Mouse (Mus musculus) layer of hippocampus, adult 18-20 months (tissue): ENCODE data around the gene Pheta1. TPM values are rescaled to one million over a fixed set of nuclear protein-coding genes. Genes with fewer than 3 reads are reported as not detected.

Experiments
- DNase-seq, 2 experiments: peaks; one replicate each; pipeline ENCODE4 v3.0.0; 2022; ENCODE audit warnings: low spot score in 2 of 2
- long read RNA-seq: library from polyadenylated mRNA; stranded (forward); transcript quantifications from one replicate; pipeline ENCODE4 v2.0.0, GENCODE M21; 2021
- total RNA-seq, 2 experiments: library from RNA; stranded (reverse); gene quantifications; 2 replicates each; pipeline ENCODE4 v1.2.3; 2021

The Pheta1 gene
- 10 to 100 TPM in 1 of 2 experiments, 1 to 10 TPM in 1; 7.5 to 11.7 TPM for total RNA-seq
- long read RNA-seq, partial matches to known transcripts: 1 of 10 reads
- long read RNA-seq, other reads (novel, unspliced or antisense): 5 of 10 reads

DNA sequence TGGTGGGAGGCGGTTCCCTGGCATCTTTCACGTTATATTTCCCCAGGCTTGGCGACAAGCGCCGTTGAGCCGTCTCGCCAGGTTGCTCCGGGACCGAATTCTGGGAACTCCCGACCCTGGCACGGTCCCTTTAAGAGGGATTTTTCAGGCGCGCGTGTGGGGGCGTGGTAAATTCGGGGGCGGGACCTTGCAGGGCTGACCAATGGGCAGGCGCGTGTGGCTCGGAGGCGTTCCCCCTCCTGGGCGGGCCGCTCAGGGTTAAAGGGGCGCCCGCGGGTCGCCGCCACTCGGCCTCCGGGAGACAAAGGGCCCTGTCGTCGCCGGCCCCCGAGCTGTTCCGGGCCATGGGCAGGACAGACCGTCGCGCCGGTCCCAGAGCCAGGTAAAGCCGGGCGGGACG, at the start of gene Pheta1:
Gene Pheta1 (plus strand): TSS at position 242 of the 400 bp plus-strand sequence.
- DNase-seq: peak; percentile 87 to 93

DNA sequence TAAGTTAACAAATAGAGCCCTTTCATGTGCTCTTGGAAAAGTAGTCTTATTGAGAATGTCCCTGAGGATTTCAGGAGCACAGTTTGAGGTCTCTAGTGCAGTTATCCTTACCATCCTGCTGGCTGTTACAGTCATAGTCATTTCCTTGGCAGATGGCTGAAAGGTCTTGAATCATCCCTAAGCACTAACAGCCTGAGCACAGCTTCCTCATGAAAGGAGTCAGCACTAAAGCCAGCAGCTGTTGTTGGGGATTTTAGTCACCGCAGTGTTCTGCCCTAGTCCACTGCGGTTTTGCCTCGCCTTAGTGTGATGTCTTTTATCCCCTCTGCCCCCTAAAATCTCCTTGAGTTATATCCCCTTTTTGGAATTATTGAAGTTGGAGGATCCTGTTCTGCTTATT, 41.6 kb upstream of the Pheta1 start:
- DNase-seq: peak in 1 of 2 experiments; percentile 39

DNA sequence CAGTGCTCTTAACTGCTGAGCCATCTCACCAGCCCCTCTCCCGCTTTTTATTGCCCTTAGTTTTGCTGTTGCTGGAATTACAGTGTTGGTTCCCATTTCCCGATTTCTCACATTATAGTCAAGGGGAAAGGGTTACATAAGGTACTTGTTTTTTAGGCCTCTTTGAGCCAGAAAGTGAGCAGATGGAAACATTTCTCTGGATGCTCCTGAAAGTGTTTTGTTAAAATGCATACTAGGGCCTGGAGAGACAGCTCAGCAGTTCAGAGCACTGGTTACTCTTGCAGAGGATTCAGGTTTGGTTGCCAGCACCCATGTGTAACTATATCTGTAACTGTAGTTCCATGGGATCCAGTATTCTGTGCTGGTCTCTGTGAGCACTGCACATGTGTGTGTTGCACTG, 40.6 kb upstream of the Pheta1 start:
- DNase-seq: no peak

DNA sequence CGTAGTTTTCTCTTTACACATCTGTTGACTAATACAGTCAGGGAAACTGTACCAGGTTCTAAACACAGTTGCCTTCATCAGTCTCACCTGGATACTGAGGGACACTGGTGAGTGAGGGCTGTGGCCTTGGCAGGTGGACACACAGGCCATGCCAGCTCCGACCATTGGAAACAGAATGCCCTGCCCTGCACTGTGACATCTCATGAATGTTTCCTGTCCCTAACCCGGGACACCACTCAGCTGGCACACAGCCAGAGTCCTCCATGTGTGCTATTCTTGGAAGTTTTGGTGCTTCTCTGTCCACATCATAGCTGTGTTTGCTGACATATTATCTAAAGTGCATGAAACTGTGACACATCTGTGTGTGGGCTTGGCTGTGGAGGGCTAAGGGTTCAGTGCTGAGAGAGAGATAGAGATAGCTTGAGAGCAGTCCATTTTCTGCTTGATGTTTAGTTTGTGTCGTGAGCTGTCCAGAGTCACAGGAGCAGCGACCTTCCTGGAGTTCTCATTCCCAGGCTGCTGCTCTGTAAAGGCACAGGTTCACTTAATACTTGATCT, 39.0 kb upstream of the Pheta1 start:
- no peak for DNase-seq

DNA sequence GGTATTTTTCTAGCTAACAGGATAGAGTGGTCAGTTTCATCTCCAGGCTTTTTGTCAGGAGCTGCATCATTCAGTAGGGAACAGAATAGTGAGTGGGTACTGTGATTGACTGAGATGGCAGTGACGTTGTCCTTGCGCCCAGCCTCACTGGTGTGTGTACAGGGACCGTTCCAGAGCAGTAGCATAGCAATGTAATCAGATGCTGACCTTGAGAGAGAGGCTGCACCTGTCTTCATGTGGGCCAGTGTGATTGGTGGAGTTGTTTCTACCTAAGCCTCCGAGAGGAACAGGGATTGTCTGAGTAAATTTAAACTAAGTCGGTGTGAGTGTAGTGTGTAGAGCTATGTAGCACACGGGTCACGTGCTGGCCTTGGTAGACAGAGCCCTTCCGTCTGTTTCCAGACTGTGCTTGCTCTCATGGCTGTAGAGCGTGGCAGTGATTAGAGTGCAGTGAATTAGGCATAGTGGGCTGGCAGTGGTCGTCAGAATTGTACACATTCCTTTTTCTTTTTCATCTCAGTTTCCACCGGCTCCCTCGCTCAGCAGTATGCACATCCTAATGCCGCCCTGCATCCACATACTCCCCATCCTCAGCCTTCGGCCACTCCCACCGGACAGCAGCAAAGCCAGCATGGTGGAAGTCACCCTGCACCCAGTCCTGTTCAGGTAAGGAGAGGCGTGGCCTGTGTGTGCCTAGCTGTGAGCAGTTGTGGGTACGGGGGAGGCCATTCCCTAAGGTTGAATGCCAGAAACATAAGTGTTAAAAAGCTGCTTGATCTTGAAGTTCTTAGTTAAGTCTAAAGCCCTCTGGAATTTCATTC, 38.2 kb upstream of the Pheta1 start:
- peak in 1 of 2 experiments; percentile 8 for DNase-seq

DNA sequence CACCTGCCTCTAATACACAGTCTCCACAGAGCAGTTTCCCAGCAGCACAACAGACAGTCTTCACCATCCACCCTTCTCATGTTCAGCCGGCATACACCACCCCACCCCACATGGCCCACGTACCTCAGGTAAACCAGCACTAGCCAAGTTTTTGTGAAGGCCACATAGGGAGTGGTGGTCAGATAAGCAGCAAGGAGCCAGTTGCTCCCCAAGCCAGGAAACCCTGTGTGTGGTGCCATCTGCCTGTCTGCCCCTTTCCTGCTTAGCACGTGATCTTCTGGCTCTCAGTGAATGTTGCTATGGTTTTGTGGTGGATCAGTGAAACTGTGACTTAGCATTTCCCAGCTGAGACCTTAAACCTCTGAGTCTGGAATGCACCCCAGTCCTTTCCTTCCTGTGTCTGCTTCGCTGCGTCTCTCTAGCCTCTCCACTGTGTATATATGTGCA, 37.3 kb upstream of the Pheta1 start:
- peak in 1 of 2 experiments; percentile 37 for DNase-seq

DNA sequence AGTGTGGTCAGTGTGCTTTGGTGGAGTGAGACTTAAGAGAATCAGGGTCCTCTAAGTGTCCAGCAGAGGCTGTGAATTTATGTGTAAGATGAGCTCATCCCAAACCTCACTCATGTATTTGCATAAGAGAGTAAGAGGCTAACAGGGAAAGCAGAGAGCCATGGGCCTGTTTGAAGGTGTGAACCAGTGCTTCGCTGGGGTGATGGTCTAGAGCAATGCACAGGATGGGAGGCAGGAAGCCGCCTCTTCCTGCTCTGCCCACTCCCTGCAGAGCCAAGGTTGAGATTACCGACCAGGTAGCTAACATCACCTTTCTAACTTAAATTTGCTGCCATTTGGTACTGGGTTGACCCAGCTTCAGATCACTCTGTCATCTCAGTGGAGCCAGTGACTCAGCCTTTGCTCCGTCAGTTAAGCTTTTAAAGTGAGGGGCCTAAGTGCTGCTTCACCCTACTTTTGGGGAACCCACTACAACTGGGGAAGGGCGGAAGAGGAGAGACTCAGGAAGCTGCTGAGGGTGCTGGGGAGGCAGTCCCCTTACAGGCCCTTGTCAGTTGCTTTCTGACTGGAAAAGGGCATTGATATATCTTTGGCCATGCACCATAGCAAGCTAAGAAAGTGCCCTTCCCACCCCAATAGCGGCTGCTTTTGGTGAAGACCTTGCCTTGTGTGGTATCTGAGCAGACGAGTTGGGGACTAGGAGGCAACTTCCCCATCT, 36.1 kb upstream of the Pheta1 start:
- DNase-seq: no peak

DNA sequence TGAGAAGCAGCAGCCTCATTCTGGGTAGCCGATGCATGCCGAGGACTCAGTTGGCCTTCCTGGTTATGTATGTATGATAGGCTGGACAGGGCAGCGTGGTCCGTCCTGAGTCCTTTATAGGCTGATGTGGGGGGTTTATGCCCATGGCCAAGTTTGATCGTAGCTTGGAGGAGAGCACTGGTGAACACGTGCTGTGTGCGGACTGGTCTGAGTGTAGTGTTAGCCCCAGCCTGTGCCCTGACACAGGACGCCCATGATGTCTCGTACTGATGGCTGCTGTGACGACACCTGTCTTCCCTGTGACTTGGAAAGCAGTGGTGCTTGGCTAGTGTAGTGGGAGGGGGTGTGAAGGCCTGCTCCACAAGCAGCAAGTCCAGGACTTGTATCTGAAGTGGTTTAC, 35.0 kb upstream of the Pheta1 start:
- DNase-seq: no peak

DNA sequence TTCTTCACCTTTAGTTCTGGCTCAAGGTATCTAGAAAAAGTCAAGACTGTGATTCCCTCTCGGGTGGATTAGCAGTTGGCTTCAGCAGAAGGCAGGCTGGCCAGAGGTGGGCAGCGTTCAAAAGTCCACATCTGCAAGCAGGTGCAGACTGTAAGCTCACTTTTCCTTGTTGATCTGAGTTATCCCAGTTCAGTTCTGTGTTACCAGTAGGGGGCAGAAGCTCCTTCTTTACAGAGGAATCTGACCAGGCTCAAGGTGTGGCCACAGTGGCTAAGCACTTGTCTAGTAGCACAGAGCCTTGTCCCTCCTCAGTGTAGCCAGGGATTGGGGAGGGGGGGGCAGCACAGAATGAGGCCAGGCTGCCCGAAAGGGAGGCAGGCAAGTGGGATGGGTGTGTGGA, 33.7 kb upstream of the Pheta1 start:
- DNase-seq: peak in 1 of 2 experiments; percentile 72

DNA sequence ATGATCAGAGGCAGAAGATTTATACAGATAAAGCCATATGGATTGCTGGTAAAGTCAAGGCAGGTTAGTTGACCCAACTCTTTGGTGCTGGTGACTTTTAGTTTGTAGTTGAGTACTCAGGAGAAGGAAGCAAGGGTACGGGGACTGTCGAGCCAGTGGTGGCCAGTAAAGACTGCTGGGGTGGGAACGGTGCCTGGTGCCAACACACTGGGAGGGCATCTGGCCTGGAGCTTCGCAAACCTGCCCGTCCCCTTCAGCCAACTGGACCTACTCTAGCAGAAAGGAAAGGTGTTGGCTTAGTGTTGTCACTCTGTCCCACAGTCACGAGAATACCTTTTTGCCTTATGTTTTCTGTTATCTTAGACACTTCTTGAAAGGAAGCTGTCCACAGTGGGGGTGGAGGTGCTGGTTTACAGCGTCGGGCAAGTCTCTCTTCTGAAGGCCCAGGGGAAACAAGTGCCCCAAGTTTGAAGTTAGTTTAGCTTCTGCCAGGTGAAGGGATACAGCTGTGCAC, 32.9 kb upstream of the Pheta1 start:
- no peak for DNase-seq

DNA sequence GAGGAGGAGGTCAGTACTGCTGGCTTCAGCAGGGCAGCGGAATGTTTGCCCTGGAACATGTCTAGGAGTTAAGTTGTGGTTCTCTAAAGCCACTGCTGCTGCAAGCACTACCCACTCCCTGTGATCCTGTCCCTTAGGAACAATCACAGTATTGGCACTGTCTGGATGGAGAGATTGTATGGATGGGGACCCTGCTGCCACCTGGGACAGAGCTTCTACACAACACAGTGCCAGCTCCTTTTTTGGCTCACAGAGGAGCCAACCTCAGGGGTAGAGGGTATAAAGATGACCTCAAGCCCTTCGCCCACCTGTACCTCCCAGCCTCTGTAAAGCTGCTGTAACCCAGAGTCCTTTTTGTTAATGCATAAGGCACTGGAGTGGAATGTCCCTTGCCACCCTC, 32.2 kb upstream of the Pheta1 start:
- DNase-seq: no peak

DNA sequence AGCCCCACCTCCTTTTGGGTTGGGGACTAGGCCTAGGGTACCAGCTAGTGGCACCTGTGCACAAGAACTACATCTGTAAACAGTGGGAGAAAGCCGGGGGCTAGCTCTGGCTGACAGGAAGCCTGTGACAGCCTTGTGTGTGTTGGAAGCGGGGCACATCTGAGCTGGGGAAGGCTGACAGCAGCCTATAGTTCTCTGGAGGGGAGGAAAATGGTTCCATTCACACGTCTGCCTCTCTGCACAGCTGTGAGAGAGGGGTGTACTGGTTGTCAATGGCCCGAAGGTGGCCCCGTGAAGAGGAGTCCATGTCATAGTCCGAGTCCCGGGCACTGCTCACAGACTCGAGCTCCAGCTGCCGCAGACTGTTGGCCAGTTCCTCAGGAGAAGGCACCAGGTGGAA, 31.2 kb upstream of the Pheta1 start:
- no peak for DNase-seq

DNA sequence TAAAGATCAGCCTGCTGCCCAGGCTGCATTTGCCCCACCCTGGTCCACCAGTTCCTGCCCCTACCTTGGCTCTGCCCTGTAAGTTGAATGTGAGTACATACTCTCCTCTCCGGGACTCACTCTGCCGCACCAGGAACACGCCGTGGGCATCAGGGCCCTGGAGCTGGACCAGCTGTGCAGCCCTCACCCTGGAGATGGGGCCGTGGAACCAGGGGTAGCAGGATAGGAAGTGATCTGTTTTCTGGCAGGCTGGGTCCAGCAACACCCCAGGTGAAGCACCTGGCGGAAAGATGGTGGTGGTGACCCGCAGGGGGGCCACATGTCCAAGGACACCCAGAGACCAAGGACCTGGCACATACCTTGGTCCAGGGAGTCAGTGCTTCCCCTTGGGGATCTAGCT, 30.4 kb upstream of the Pheta1 start:
- no peak for DNase-seq

DNA sequence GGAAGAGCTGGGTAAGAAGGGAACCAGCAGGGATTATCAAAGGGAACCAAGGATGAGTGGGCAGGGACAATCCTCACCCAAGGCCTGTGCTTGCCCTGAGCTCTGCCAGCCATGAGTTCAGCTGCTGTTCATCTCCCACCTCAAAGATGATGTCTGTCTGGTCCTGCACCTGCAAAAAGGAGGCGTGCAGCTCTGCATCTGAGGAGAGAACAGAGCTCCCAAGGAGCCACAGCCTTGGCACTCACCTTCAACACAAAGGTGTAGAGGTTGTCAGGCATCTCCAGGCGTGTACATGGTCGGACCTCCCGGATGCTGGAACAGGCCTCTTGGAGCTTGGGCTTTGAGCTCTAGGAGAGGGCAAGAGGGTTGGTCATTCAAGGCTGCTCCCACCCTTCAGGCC, 29.9 kb upstream of the Pheta1 start:
- no peak for DNase-seq

DNA sequence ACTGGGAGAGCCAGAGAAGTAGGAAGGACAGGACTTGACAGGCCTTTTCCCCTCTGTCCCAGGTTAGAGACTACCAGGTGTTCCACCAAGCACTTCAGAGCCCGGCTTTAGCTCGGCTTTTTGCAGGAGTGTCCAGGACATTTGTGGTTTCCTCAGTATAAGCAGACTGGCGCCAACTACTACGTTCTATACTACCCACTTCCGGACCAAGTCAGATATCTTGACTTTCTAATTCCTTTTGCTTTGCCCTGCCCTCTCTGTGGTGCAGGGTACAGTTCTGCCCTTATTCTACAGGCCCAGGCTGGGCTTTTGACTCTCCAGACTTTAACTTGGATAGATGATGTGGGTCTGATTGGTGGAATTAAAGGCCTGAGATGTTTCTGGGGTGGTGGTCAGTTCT, 29.2 kb upstream of the Pheta1 start:
- DNase-seq: no peak

DNA sequence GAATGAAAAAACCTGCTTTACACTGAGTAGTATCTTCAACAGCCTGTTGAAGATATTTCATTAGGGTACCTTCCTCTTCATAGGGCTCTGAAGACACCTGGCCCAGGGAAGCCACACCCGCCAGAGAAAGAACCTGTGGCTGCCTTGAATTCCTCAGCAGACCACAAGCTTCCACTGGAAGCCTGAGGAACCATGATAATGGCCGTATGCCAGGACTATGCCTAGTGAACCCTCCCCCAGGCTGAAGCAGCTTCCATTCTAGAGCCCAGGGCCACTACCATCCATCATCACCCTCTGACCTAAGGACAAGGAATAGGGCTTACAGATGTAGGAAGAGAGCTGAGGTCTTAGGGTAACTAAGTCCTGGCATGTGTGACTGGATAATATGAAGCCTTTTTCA, 28.6 kb upstream of the Pheta1 start:
- no peak for DNase-seq

DNA sequence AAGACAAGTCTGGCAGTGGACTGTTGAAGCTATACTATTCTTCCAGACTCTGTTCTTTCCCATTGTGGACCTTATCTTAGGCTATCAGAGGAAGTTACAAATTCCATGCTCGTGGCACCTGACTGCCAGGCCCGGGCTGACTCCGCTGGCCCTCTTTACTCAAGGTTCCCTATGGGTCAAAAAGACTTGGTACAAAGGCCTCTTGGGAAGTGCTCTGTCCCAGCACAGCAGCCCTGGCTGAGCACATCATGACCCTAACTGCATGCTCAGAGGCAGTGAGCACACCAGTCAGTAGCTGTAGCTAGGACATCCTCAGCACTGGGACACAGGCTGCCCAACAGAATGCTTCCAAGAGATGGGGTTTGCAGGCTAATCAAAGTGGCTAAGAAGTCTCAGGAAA, 28.1 kb upstream of the Pheta1 start:
- no peak for DNase-seq

DNA sequence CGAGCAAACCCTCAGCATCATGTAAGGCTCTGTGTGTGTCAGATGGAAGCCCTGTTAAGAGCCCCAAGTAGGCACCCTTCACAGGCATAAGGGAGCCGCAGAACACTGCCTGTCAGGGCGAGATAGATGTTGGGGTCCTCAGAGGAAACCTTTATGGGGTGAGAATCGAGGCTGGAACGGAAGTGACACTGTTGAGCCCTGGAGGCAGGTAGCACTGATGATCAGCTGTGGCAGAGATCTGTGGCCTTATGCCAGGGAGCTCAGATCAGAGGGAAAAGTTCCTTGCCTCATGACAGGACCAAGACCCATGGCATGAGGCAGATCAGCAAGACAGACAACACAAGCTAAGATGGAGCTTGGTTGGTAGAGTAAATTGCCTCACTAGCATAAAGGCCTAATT, 27.7 kb upstream of the Pheta1 start:
- no peak for DNase-seq

DNA sequence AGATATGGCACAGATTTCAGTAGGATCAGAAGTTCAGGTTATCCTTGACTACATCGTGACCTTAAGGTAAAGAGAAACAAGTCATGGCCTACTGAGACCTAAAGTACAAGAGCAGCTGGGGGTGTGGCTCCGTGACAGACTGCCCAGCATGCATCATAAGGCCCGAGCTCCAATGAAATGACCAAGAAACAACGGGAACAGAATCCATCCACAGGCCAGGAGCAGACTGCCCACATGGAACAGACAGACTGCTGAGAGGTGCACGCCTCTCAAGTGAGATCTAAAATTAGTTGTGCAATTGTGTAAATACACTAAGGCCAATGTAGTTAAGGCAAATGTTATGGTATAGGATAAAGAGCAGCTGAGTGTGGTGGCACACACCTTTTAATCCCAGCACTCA, 27.2 kb upstream of the Pheta1 start:
- DNase-seq: no peak

DNA sequence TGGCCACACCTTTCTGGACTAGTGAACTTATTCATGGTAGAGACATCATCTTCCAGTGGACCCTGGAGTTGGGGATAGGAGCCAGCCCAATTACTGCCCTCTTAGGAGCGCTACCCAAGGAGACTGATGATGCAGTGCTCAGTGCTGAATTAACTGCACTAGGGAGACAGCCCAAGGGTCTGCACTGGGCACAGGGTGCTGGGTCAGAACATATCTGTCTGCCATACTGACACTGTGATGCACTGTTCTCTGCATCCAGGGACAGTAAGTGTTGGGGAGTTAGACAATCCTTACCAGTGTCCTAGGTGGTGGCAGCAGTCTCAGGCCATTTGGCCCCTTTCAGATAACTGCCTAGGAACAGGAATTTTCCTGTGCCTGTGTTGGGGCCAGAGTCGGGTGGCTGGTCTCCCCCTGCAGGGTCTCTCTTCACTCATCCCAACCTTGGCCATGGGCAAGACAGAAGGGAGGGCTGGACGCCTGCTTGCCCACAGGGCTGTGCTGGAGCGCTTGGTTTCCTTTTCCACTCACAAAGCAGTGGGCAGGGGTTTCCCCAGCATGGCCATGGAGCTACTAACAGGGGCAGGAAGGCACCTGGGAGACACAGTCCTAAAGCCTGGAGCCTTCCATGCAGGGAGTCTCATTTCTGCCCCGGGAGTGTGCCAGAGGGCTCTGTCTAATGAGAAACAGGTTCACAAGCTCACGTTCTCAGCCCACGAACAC, 25.8 kb upstream of the Pheta1 start:
- no peak for DNase-seq

DNA sequence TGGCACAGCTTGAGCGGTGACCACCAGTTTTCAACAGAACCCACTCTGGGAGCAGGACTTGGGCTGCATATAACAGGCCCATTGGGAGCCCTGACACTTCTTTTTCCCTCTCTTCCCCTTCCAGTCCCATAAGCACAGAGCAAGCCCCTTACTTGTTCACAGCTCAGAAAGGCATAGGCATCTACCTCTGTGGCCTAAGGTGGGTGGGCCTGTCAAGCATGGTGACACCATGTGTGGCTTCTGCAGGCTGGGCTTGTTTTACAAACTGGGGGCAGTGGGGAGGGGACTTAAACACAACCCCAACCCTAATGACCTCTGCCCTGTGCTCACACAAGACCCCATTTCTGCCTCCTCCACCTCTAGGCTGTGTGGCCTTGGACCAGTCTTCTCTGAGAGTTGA, 25.1 kb upstream of the Pheta1 start:
- DNase-seq: no peak
